Mouse (Mus musculus) retina, embryonic 14.5 days (tissue): ENCODE measurements around the gene Zan.

Source experiments
- DNase-seq: peaks from one replicate; pipeline ENCODE4 v3.0.0-alpha.2; 2015; ENCODE audit warnings: low spot score

Gene Zan

GRCm38 (mm10) chr5:137476964-137477363 lies at the start of gene Zan:
Gene Zan (minus strand): TSS chr5:137477064.
- DNase-seq = no peak

GRCm38 (mm10) chr5:137526192-137526936 lies 49.5 kb upstream of the Zan start:
- peak; percentile 71 for DNase-seq

- no peak for DNase-seq
Observed at GRCm38 (mm10) chr5:137525511-137525910, 48.6 kb upstream of the Zan start.

GRCm38 (mm10) chr5:137524671-137525070 lies 47.8 kb upstream of the Zan start:
- no peak for DNase-seq

- DNase-seq = no peak
Observed at GRCm38 (mm10) chr5:137524251-137524515, 47.3 kb upstream of the Zan start.

- DNase-seq = no peak
Observed at GRCm38 (mm10) chr5:137523396-137524250, 46.8 kb upstream of the Zan start.

GRCm38 (mm10) chr5:137522711-137523110 lies 45.8 kb upstream of the Zan start:
- no peak for DNase-seq

- no peak for DNase-seq
Observed at GRCm38 (mm10) chr5:137521861-137522260, 45.0 kb upstream of the Zan start.

GRCm38 (mm10) chr5:137519691-137520550 lies 43.1 kb upstream of the Zan start:
- DNase-seq = no peak

GRCm38 (mm10) chr5:137518436-137518835 lies 41.6 kb upstream of the Zan start, which contains the start of gene Gigyf1:
Gene Gigyf1 (plus strand): TSS chr5:137518548.
- DNase-seq = peak; percentile 66

GRCm38 (mm10) chr5:137514811-137515210 lies 37.9 kb upstream of the Zan start:
- DNase-seq = no peak

GRCm38 (mm10) chr5:137513951-137514721 lies 37.3 kb upstream of the Zan start:
- no peak for DNase-seq

GRCm38 (mm10) chr5:137512847-137513794 lies 36.3 kb upstream of the Zan start:
- peak; percentile 80 for DNase-seq

- DNase-seq = no peak
Observed at GRCm38 (mm10) chr5:137511706-137512105, 34.8 kb upstream of the Zan start.

GRCm38 (mm10) chr5:137510573-137511390 lies 33.9 kb upstream of the Zan start:
- no peak for DNase-seq

GRCm38 (mm10) chr5:137510014-137510501 lies 33.2 kb upstream of the Zan start:
- DNase-seq = peak; percentile 79

- DNase-seq = no peak
Observed at GRCm38 (mm10) chr5:137504041-137504440, 27.2 kb upstream of the Zan start.

GRCm38 (mm10) chr5:137502667-137503110 lies 25.8 kb upstream of the Zan start:
- peak; percentile 91 for DNase-seq
